Mouse (Mus musculus) cerebellum, postnatal 10 days (tissue): Measurements from ENCODE around the gene Tnfsf13.

Experiments used
- DNase-seq, 2 experiments: peaks; one replicate each; pipeline ENCODE4 v3.0.0; 2021; ENCODE audit warnings: mixed read lengths in 2 of 2

The Tnfsf13 gene

DNA sequence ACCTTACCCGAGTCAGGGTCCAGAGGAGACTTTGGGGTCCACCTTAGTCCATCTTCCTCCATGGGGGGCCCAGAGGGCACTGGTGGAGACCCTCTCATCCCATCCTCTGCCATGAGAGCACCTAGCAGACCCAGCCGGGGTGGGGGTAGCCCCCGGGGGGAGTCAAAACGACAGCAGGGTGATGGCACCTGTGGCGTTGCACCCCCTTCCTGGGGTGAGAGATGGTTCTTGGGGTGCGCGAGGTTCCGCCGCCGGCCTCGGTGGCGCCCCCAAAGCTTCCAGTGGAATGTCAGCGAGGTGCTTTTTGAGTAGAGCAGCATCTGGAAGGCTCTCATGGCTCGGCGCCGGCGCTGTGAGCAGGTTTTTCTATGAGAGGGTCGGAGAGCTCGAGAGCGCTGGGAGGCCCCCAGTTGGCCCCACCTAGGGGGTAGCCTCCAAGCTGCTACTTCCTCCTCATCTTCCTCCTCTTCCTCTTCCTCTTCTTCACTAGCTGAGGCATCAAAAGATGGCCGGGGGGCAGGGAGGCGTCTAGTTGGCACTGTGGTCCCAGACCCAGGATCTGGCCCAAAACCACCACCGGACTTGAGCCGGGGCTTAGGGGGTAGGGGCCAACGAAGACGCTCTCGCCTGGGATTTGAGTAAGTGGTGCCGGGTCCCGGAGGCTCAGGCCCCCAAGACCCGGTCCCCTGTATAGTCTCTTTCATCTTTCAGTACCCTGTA, 5.3 kb downstream of the Tnfsf13 start:
- peak; percentile 29 to 38 for DNase-seq

DNA sequence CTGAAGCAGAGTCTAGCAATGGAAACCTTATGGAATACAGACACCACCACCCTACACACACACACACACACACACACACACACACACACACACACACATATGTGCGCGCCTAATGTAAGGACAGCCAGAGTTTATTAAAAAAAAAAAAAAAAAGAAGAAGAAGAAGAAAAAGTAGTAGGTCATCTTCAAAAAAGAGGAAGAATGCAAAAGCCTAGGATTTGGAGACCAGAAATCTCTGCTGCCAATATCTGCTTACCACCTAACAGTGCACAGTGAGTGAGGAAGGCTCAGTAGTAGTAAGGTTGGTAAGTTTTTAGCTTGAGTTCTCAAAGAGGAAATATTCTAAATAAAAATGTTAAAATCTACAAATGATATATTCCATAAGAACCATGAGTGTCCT, 6.4 kb downstream of the Tnfsf13 start:
- DNase-seq, result no peak

DNA sequence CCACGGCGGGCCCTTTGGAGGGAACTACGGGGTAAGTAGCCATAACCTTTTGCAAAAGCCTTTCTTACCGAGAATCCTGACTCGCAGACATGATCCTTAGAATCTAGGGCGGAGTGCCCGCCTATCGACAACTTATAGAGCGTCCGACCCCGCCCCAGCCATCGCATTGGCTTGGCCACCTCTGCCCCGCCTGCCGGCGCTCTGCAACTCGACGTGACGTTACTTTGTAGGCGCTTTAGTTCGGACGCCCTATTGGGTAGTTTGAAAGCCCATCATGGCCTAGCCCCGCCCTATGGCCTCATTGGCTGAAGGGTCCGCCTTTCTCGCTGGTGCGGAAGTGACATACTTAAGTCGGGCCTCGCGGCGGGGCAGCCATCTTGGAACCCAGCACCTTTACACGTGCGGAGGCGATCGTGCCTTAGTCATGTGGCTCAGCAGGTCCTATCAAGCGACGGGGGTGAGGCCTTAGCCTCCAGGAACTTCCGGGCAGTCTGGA, 13.3 kb downstream of the Tnfsf13 start, which contains the start of gene Eif4a1:
Gene Eif4a1 (minus strand): TSS at position 213 of the 496 bp plus-strand sequence.
- DNase-seq, result peak; percentile 99 to 100

DNA sequence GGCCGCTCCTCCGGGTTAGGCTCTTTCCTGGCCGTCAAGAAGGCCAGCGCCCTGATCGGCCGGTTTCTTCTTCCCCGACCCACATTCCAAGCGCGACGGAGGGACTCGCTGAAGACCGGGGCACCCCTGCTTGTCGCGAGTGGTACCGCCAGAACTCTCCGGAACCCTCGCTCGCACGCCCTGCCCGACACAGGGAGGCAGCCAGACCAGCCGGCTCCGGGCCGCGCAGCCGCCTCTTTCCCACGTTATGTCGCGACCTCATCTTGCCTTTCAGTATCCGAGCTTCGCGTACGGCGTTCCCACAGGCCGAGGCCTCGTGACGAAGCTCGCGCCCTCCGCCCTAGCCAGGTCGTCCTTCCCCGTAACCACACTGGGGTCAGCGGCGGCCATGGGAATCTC, 13.9 kb downstream of the Tnfsf13 start:
- DNase-seq, result no peak

DNA sequence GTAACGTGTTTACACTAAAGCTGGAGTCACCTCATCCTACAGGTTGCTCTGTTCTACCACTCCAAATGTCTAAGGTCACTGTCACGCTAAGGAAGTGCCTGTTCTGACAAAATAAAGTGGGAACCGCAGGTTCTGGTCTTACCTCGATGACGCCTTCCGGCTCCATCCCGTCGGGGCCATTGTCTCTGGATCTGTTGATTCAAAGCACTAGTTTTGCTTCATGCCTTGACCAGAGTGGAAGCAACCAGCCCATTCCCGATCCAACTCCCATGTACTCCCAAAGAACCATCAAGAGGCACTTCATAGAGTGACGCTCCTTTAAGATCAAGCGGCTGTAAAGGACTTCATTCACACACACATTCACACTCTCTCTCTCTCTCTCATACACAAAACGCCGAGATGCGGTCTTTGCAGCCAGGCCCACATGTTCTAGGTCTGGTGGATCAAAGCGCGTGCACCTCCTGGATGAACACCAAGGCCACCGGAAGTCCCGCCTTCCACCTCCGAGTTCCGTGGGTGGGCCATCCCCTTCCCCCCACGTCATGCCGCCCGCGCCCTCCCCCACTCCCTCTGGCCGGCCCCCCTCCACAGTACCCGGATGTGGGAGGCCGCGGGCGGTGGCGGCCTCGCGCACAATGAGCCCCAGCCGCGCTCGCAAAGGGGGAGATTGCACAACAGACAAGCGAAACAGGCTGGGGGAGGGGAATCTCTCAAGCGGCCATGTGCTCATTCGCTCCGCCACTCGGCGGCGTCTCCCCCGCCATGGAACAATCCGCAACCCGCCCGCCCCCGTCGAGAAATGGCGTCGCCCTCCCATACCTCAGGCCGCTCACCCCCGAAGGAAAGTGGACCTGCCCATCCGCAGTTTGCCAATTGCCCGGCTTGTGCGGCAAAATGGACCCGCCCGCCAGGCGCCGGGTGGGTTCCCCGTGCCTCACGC, 14.5 kb downstream of the Tnfsf13 start:
- peak; percentile 99 for DNase-seq

DNA sequence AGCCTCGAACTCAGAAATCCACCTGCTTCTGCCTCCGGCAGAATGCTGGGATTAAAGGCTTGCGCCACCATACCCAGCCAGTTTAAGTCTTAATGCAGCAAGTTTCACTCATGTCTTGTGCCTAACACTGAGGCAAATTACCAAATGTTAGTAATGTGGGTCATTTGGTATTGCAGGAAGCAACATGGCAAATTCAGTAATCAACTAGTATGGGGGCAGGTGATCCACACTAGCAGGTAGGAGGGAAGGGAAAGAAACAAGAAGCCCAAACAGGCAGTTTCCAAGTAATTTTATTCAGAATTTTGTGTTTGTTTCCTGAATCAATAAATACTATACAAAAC, 18.9 kb downstream of the Tnfsf13 start:
- no peak for DNase-seq

DNA sequence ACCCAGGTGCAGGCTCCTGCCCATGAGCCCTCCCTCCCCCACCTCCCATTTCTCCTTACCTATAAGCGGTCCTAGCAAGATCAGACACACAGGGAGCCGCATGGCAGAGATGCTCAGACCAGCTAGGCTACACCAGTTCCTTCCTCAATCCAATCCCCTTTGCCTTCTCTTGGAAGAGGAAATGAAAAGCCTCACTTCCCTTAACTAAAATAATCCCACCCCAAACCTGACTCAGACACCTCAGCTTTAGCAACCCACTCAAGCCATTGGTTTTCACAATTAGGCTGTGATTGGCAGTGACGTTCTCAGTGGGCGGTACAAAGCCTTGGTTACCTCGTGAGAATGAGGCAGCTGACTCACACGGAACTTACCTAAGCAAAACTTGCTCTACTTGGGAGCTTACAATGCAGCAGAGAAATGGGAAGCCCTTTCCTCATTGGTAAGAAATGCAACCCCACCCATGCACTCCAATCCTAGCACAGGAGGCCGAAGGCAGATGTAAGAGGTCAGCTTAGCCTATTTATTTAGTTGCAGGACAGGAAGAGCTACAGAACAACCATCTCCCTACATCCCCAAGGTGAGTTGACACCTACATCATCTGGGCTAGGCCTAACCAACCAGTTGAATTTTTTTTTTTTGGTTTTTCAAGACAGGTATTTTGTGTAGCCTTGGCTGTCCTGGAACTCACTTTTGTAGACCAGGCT, 19.5 kb downstream of the Tnfsf13 start, which contains the start of gene Cd68:
Gene Cd68 (minus strand): TSS at position 193 of the 704 bp plus-strand sequence.
- DNase-seq, result peak in 1 of 2 experiments; percentile 35

DNA sequence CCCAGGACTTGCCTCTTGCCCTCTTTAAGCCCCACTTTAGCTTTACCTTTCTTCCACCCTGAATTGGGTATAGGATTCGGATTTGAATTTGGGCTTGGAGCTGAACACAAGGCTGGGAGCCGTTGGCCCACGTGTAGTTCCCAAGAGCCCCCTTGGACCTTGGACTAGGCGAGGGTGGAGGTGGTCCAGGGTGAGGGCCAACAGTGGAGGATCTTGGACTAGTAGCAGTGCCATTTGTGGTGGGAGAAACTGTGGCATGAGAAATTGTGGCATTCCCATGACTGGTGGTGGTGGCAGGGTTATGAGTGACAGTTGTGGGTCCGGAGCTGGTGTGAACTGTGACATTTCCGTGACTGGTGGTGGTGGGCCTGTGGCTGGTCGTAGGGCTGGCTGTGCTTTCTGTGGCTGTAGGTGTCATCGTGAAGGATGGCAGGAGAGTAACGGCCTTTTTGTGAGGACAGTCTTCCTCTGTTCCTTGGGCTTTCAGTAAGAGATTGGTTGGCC, 20.1 kb downstream of the Tnfsf13 start:
- peak in 1 of 2 experiments; percentile 26 for DNase-seq

DNA sequence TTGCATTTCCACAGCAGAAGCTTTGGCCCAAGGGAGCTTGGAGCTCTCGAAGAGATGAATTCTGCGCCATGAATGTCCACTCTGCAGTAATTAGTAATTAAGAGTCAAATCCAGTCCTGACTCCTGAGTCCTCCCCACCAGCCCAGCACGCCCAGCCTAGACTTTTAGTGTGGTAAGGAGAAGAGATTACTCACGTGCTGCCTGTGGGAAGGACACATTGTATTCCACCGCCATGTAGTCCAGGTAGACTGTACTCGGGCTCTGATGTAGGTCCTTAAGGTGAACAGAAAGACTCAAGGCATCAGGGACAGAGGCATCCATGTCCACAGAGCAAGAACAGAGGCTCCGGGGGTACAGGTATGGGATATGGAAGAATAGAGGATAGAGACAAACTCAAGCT, 20.7 kb downstream of the Tnfsf13 start:
- no peak for DNase-seq

DNA sequence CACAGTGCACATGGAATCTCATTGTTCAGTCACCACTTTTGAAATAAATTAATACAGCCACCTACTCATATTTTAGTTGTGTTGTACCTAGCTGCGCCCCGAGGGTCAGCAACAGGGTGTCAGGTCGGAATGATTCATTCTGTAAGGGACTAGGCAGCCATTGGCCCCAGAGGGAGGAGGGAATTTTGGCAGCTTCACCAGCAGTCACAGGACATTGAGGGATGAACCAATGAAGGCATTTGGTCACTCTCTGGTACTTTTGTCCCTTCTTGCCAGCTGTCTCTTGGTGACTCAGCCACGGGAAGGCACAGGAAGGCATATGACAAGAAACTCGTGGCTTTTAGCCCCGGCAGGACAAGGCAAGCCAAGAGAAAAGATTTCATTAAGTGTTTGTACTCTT, 21.8 kb downstream of the Tnfsf13 start:
- DNase-seq, result peak in 1 of 2 experiments; percentile 34

DNA sequence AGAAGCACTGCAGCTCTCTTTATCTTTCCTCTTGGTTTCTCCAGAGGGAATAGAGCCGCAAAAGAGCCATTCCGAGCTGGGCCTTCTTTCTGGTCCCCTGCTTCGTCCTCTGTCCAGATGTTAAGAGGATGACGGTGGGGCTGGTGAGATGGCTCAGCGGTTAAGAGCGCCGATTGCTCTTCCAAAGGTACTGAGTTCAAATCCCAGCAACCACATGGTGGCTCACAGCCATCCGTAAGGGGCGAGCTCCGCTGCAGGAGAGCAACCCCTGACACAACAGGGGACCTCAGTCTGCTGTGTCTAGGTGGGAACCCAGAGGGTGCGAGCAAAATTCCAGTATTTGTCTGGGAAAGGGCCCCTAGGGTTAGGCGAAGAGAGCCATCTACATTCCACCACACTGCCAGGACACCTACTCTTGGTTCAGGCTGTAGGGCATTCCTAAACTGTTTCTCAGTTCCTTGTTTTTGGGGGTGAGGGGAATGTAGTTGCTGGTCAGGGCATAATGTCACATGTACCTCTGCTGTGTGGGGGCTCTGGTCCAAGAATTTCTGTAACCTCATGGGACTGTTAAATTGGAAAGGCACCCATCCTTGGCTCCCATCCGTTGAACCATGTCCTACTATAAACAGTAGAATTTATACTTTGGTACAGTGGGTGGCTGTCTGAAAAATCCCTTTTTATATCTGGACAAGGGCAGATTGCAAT, 22.5 kb downstream of the Tnfsf13 start:
- DNase-seq, result peak; percentile 41 to 54

DNA sequence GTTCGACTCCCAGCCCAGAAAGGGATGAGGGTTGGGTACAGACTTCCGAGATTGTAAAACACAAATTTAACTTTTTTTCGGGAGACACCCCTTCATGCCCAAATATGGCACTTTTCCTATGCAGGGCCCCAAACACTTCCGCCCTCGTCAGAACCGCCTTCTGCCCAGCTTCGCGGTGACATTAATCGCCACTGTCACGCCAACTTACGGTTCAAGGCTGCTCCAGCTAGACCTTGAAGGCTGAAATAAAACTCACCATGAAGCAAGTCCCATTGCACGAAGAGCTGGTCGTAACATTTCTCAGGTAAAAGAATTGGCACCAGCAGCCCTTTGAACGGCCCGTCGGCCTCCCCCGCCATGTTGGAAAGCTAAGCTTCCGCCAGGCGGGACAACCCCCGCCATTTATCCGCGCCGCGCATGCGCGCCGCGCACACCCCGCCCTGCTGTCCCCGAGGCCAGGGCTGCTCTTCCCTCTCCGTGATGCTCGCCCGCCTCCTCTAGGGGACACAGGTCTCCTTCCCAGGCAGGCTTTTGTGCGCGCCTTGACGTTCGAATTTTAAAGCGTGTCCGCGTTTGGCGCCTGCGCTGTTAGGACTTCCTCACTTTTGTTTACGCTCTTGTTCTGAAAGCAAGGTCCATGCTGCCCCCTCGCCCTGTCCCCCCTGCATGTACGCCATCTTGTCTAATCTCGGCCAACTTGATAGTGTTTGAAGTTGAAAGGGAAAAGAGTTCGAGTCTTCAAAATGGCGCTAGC, 23.2 kb downstream of the Tnfsf13 start, which contains the start of gene Mpdu1:
Gene Mpdu1 (minus strand): TSS at position 430 of the 754 bp plus-strand sequence.
- peak; percentile 94 to 97 for DNase-seq

DNA sequence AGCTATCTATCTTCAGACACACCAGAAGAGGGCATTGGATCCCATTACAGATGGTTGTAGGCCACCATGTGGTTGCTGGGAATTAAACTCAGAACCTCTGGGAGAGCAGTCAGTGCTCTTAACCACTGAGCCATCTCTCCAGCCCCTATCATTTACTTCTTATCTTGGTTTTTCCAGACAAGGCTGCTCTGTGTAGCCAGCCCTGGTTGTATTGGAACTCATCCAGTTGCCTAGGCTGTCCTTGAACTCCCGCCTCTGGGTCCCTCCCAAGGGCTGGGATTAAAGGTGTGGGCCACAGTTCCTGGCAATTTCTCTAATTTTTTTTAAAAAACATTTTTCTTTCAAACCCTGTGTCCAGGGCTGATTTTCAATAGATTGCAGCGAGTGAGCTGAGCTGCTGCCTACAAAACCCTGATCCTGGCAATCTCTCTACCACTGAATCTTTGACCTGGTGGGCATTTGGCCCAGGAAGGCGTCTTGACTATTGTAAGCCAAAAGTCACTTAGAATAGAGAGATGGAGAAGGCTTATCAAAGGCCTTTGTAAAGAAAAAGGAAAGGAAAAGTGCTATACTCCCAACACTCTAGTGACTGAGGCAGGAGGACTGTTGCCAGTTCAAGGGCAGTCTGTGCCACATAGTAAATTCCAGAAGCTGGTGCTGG, 24.2 kb downstream of the Tnfsf13 start:
- peak; percentile 41 to 50 for DNase-seq

DNA sequence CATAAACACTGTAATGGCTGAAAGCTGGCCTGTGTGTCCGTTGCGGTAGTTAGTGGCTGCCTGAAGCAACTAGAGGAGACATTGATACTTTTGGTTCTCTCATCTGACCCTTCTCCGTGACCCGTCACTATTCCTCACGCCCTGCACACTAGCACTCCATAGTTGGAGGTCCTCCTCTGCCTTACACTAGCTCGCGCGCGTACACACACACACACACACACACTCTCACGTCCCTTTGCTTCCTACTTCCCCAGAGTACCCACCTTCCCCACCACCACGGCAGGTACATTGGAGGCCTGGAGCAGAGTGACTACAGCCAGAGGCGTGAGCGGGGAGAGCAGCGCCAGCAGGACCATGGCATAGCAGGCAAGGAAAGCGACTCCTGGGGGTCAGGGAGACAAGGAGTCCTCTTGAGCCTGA, 28.1 kb downstream of the Tnfsf13 start:
- DNase-seq, result no peak

DNA sequence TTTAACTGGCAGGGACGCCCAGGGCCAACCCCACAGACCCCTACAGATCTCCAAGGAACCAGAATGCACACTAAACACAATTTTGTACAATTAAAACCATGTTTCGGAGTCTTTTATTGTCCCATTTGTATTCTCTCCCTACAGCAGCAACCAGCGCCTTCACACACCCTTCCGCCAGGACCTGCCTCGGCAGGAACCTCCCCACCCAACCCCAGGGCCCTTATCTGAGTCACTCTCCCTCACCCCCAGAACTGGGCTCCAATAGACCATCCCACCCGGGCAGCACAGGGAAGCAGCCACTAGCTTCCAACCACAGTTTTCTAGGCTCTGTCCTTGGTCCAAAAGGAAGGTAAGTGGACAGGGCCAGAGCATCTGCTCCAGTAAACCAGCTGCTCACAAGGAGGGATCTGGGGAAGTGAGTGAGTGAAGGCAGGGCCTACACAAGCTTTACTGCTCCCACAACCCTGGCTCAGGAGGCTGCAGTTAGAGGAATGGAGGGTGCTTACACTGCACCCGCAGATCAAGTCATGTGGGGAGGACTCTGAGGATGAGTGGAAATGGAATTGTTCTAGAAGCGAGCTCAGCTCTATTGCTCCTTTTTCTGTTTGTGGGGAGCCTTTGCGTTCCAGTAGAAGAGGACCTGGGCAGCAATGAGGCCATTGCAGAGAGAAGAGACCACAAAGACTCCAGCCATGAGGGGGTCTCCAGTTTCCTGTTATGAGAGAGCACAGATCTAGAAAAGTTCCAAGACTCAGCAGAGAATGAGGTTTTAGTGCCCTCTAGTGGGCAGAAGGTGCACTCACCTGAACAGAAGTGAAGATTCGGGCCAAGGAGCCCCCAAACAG, 28.7 kb downstream of the Tnfsf13 start:
- DNase-seq, result peak; percentile 75 to 82

DNA sequence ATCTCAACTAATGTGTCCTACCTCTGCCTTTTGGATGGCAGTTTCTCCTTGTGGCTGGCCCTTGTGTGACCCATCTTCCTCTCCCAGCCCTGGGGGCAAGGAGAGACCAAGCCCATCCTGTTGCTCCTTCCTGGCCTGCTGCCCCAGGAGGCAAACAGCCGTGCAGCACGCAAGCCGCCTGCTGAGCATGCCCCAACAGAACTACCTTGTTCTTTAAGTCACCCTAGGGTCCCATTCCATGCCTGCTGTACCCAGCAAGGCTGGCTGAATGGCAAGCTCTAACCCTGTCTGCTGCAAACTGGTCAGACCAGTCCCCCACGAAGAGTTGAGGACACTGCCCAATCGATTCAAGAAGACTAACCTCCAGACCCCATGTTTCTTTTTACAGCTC, 29.5 kb downstream of the Tnfsf13 start:
- no peak for DNase-seq

DNA sequence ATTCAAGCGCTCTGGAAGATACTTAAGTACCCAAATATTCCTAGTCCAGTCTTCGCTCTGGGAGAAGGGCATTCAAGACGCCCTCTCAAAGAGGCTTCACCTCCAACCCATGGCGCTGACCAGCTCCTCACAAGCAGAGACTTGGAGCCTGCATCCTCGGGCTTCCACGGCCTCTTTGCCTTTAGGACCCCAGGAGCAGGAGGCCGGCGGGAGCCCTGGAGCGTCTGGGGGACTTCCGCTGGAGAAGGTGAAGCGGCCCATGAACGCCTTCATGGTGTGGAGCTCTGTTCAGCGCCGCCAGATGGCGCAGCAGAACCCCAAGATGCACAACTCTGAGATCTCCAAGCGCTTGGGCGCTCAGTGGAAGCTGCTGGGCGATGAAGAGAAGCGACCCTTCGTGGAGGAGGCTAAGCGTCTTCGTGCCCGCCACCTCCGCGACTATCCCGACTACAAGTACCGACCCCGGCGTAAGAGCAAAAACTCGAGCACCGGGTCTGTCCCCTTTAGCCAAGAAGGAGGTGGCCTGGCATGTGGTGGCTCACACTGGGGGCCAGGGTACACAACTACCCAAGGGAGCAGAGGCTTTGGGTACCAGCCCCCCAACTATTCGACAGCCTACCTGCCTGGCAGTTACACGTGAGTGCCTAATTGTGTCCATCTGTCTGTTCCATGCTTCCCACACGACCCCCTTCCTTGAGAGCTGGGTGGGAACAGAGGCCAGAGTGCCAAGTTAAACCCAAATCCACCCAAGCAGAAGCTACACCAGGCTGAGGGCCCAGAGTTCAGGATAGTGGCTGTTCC, 30.1 kb downstream of the Tnfsf13 start, which contains the start of gene Sox15:
Gene Sox15 (plus strand): TSS at position 51 of the 801 bp plus-strand sequence.
- peak; percentile 85 to 86 for DNase-seq

DNA sequence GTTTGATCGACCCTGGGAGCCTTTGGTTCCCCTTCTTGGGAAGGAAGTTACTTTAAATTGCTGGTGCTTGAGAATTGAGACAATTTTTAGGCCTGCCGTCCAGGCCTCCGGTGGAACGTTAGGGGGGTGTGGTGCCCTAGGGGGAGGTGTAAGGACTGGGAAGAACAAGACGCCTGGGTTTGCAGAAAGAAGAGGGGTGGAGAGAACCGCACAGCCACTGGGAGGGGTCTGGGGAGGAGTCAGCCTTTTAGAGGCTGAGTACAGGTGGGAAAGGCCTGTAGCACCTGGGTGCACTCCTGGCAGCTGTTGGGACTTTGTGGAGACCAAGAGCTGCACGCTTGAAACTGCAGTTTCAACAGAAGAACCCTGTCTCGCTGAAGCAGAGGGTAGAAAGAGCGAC, 30.8 kb downstream of the Tnfsf13 start:
- no peak for DNase-seq

DNA sequence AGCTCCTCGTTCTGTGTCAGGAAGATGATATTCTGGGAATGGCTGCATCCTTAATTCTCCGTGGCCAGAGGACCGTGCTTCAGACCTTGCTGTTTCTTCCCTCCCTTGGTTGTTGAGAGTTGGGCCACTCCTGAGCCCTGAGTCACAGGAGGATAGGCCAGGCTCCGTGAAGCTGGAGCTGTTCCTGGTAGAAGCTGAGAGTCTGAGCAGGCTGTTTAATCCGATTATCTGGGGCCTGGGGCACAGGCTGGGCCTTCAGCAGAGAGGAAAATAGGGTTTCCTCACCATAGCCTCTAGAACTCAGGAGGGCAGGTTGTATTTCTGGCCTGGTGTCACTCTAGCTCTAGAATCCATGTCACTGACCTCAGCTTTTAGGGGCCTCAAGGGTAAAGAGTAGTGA, 32.2 kb downstream of the Tnfsf13 start:
- no peak for DNase-seq
